Mouse (Mus musculus) olfactory bulb, adult 2 months (tissue): ENCODE results near the gene Htra1.

Experiments used
- CTCF ChIP-seq: fragments of 200-500 bp; IDR thresholded peaks from 2 replicates; pipeline ENCODE4 v1.5.1; 2012; ENCODE audit warnings: low read depth, mild to moderate bottlenecking, low read length, moderate library complexity; ENCODE audit not compliant: insufficient read depth
- POLR2A ChIP-seq: fragments of 200-500 bp; IDR thresholded peaks from 2 replicates; pipeline ENCODE4 v1.6.1; 2012; ENCODE audit warnings: mild to moderate bottlenecking, low read depth, low read length, moderate library complexity; ENCODE audit not compliant: insufficient read depth

- TF ChIP-seq CTCF: no peak
- TF ChIP-seq POLR2A: no peak
These were observed at the start of gene Htra1 for GRCm38 (mm10) chr7:130935793-130936471.
